Mouse (Mus musculus): ENCODE results near the gene Auts2.

DNA sequence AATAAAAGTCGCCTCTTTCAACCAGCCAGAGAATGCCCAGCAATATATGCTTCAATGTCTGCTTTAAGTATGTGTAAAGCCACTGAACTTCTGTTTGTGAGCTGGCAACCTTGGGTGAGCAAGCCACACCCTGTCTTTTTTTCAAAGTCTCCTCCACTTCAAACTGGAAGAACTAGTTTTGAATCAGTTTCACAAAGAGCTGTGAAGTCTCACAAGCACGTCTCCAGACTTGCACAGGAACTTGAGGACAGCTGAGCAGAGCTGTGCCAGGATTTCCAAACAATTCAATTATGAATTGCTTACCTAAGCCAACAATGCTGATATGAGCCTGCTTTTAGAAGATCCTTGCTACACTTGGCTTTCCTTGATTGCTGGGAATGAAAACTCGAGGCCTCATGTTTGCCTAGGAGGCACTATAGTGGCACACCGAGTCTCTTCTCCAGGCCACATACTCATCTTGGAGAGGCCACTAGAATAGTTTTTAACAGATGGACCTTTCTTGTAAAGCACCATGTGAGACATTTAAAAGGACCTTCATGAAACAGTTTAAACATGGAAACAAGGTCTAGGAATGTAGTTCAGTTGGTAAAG, 645.0 kb downstream of the Auts2 start:
- no peak for TF ChIP-seq CTCF (IDR thresholded peaks at IDR 0.05; ENCODE audit: insufficient read depth, low read length)
- TF ChIP-seq POLR2A (IDR thresholded peaks at IDR 0.05; ENCODE audit: borderline replicate concordance, extremely low read depth, low read depth, low read length): no peak

Data from lung, adult 2 months (tissue).